Mouse (Mus musculus) lung, adult 18-20 months (tissue): ENCODE measurements around the gene Gpd2.

ENCODE experiments used
- DNase-seq, 2 experiments: peaks; one replicate each; pipeline ENCODE4 v3.0.0; 2022; ENCODE audit warnings: mixed read lengths in 2 of 2

The Gpd2 gene

GRCm38 (mm10) chr2:57251636-57252317 is 14.3 kb downstream of the Gpd2 start:
- no peak for DNase-seq

DNA sequence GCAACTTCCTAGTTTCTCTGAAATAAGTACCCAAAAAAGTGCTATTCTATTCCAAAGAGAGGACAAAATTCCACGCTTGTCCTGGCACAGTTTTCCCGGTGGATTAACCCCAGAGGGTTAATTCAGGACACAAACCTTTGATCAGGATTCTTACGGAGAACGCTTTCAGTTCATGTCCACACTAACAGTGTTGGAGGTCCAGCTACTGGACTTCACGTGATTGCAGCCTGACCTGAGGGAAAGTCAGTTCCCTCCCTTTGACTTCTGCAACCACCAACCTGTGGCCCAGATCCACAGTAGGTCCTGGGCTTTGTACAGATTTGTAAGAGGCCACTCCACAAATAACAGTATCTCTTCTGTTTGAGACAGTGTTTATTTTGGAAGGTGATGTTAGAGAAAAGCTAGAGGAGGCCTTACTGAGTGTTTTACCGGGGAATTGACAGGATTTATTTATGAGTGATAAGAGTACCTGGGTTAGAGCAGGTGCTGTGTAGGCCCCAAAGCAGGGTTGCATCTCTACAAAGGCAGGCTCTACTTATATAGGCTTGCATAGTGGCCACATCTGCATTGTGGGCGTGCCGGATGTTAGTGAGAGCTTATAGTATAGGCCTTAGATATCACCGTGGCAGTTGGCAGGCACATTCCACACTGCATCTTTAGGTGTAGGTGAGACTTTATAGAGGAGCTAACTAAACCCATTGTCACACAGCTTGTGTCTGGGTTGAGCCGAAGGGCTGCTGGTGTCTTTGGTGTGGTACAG is 15.3 kb downstream of the Gpd2 start:
- no peak for DNase-seq

DNA sequence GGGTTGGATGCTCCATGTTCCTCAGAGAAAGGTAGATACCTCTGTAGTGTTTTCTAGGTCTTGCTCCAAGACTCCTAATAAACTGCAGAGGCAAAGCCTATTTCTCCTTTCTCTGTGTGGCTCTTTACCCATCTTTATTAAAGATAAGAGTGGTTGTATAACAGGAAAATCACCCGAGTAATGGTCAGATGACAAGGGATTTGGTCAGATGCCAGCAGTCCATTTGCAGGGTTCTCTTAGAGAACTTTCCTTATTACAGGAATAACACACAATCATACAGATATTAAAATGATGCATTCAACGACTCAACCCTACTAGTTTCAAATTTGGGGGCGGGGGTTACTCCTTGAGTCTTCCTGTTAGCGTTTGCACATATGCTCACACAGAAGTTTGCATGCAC is 16.8 kb downstream of the Gpd2 start:
- no peak for DNase-seq

GRCm38 (mm10) chr2:57255153-57255670 is 17.8 kb downstream of the Gpd2 start:
- DNase-seq, result no peak

DNA sequence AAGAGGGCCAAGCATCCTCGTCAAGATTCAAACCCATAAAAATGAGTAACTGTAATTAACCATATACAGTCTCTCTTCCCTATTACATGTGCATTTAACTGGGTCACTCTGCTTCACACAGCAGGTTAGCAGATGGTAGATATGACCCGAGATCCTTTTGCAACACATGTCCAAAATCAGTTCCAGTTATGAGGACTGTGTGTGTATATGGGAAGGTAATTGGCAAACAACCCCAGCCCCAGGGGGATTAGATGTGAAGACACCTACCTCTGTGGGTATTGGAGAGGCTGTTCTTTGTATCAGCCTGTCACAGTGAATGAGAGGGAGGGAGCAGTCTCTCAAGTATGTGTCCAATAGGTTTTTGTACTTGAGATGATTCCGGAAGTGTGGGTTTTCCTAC is 18.4 kb downstream of the Gpd2 start:
- DNase-seq, result no peak

GRCm38 (mm10) chr2:57256459-57256858 is 19.0 kb downstream of the Gpd2 start:
- DNase-seq, result peak in 1 of 2 experiments; percentile 43

- DNase-seq, result no peak
Observed at GRCm38 (mm10) chr2:57261286-57262077, 24.0 kb downstream of the Gpd2 start.

DNA sequence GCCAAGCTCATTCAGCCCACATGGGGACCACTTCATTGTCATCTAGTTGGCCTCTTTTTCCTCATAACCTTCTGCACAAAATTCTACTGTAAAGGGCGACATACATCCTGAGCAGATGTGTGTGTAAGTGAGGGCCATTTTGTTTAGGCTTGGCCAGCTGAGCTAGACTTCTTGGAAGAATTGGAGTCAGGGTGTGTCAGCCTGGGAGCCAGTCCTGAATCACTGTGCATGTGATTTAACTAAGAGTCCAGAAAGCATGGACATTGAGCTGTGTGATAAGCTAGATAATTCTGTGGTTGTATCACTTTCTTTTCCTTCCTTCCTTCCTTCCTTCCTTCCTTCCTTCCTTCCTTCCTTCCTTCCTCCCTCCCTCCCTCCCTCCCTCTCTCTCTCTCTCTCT is 26.0 kb downstream of the Gpd2 start:
- no peak for DNase-seq

- DNase-seq, result no peak
Observed at GRCm38 (mm10) chr2:57264912-57265311, 27.5 kb downstream of the Gpd2 start.

- no peak for DNase-seq
Observed at GRCm38 (mm10) chr2:57266679-57267393, 29.4 kb downstream of the Gpd2 start.

DNA sequence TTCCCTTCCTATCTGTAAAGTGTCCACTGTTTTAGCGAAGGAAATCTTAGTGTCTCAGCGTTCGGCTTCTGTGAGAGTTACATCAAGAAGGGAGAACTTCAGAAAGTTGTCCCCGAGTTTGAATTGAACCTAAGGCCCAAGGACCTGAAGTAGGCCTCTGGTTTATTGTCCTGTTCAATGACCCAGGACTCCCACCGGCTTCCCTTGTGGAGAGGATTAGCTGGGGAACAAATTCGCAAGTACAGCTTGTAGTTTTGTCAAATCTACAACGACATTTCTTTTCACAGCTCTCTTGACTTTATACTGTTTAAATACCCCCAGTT is 29.9 kb downstream of the Gpd2 start:
- no peak for DNase-seq

DNA sequence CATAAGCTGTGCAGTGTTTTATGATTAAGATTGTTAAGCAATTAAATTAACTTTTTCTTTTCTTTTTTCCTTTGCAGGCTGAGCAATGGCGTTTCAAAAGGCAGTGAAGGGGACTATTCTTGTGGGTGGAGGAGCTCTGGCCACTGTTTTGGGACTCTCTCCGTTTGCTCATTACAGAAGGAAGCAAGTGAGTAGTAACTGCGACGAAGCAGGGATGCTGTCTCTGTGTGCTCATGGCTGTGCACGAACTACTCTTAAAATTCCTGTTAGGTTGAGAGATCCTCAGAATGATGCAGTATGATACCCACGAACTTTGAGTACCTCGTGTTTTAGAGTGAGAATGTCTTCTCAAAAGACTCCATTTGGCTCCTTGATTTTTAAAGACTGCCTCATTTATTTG is 30.5 kb downstream of the Gpd2 start:
- DNase-seq, result no peak

DNA sequence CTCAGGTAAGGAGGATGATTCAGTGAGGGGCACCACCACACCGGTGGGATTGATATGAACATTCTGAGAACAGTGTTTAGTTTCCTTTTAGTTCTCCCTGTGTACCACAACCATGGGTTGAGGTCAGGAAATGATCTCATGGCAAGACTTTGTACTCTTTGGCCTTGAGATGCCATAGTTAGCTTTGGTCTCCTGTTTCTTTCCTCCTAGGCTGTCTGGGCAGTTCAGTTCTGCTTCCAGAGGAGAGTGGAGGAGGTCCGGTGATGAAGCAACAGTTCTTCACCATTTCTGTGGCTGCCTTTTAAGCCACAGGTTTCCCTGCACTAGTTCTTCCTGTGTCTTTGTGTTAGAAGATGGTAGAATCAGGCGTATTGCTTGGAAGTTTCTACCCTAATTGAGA is 31.4 kb downstream of the Gpd2 start:
- DNase-seq, result no peak

- no peak for DNase-seq
Observed at GRCm38 (mm10) chr2:57269690-57270435, 32.4 kb downstream of the Gpd2 start.

- no peak for DNase-seq
Observed at GRCm38 (mm10) chr2:57280190-57280723, 42.8 kb downstream of the Gpd2 start.

DNA sequence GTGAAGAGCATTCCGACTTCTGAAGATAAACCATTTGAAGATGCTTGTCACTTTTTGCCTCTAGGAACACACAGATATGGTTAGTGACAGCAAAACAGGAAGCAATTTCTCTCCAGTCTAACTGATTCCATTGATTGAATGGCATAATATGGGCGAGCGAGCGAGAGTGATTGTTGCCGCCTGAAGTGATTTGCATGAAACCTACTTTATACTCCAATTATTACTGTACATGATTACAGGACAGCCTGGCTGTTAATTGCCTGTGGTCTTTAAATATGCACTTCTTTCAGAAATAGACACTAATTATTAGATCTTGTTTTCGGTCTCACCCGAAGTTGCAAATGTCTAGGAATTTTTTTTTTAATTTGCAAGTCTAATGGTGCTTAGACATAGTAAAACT is 46.4 kb downstream of the Gpd2 start:
- no peak for DNase-seq

GRCm38 (mm10) chr2:57285197-57285596 is 47.8 kb downstream of the Gpd2 start:
- DNase-seq, result no peak

GRCm38 (mm10) chr2:57287986-57288385 is 50.6 kb downstream of the Gpd2 start:
- DNase-seq, result no peak

DNA sequence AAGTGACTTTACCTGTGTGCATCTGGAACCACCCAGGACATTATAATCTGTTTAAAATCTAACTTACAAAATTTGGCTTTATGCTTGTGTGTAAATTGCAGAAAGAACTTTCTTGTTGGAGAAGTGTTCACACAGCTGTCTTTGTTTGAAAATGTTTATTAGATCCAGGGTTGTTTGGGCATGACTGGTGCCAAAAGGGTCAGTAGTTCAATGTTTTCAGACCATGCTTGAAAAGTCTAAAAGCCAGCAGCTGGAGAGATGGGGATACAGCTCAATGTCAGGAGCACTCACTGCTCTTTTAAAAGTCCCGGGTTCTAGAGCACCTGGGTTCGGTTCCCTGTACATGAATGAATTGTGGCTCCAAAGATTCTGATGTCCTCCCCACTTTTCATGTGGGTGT is 56.1 kb downstream of the Gpd2 start:
- no peak for DNase-seq

GRCm38 (mm10) chr2:57296069-57296468 is 58.6 kb downstream of the Gpd2 start:
- no peak for DNase-seq

DNA sequence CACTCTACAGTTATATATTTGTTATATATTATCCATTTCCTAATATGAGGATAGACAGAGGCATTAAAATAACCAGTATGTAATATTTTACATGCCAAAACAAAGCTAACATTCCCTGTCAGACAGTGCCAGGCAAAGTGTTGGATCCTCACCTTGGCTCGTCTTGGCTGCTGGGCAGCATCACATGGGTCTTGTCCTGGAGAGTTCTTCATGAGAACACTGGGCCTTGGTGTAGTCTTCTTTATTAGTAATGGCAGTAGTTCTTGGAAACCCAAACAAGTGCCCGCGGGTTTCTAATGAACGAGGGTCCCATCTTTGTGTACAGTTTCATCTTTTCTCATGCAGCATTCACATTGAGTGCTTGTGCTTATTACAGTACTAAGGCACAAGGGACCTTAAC is 59.8 kb downstream of the Gpd2 start:
- DNase-seq, result no peak

- DNase-seq, result peak; percentile 15 to 25
Observed at GRCm38 (mm10) chr2:57301539-57301938, 64.1 kb downstream of the Gpd2 start.
